Mouse (Mus musculus) heart, embryonic 16.5 days (tissue): ENCODE data around the gene Ncbp1. TPM values are rescaled to one million over a fixed set of nuclear protein-coding genes. Genes with fewer than 3 reads are reported as not detected.

Experiments
- ATAC-seq: fragments of 200-750 bp; cut with Nextera tagmentation; replicated peaks from 2 replicates; pipeline ENCODE4 v1.8.0; 2017; ENCODE audit warnings: moderate number of reproducible peaks; ENCODE audit not compliant: insufficient read depth, low FRiP score; ENCODE audit errors: extremely low read depth
- H3K27ac ChIP-seq: fragments of 300-500 bp; sonication (generic); 2 replicates; pipeline ENCODE4 v1.5.1; 2014; ENCODE audit warnings: mild to moderate bottlenecking, low read length, control low read depth, moderate library complexity
- H3K27me3 ChIP-seq: fragments of 300-500 bp; sonication (generic); 2 replicates; pipeline ENCODE4 v1.6.1; 2014; ENCODE audit warnings: low read length, mixed read lengths; ENCODE audit not compliant: control insufficient read depth, insufficient read depth
- H3K36me3 ChIP-seq: fragments of 300-500 bp; sonication (generic); 2 replicates; pipeline ENCODE4 v1.6.1; 2014; ENCODE audit not compliant: control insufficient read depth, insufficient read depth
- H3K4me1 ChIP-seq: fragments of 300-500 bp; sonication (generic); 2 replicates; pipeline ENCODE4 v1.6.1; 2014; ENCODE audit warnings: low read length, mixed read lengths; ENCODE audit not compliant: control insufficient read depth, insufficient read depth
- H3K4me2 ChIP-seq: fragments of 300-500 bp; sonication (generic); 2 replicates; pipeline ENCODE4 v1.6.1; 2014; ENCODE audit warnings: low read depth, mild to moderate bottlenecking, control low read depth, low read length
- H3K4me3 ChIP-seq: fragments of 300-500 bp; sonication (generic); 2 replicates; pipeline ENCODE4 v1.5.1; 2014; ENCODE audit warnings: mild to moderate bottlenecking, control low read depth, low read length
- H3K9ac ChIP-seq: fragments of 300-500 bp; sonication (generic); 2 replicates; pipeline ENCODE4 v1.6.1; 2014; ENCODE audit warnings: low read length, control low read depth
- H3K9me3 ChIP-seq: fragments of 300-500 bp; sonication (generic); replicated peaks from 2 replicates; pipeline ENCODE4 v1.6.1; 2016; ENCODE audit warnings: low read length; ENCODE audit not compliant: control insufficient read depth
- WGBS: fragments of 180-500 bp; shearing (Covaris S2); extraction: QIAGEN DNeasy Blood & Tissue Kit; methylation state at CpG from one replicate; pipeline ENCODE4 v1.1.7; 2014; 5-methylcytosine and 5-hydroxymethylcytosine counted together
- polyA plus RNA-seq: library from polyadenylated mRNA; unstranded; fragments of >200 nt; fragmentation: Nextera tagmentation; extraction: Ambion mirVana; gene quantifications from 2 replicates; pipeline ENCODE4 v1.2.1, GENCODE M21; 2015

The Ncbp1 gene
- polyA plus RNA-seq, 1 experiment from 2014 or later = 48.3 TPM

- Histone ChIP-seq H3K27me3 (no peaks in the 10 kb centered on the region), H3K4me3 (no peak overlapping the region), H3K9ac (no peak overlapping the region), H3K4me1 (0 out of 2 replicates have a peak, but pooled peaks cover 3% of the 10 kb centered on the region), H3K36me3 (peaks cover 53% of the 10 kb centered on the region), H3K4me2 (no peak overlapping the region), H3K9me3 (no peaks in the 10 kb centered on the region), H3K27ac (no peak overlapping the region)
- WGBS = 79% methylated on average over 3 of the region's 3 CpGs
- no peak for ATAC-seq
Observed at GRCm38 (mm10) chr4:46120767-46121166, 17.6 kb upstream of the Ncbp1 start.

DNA sequence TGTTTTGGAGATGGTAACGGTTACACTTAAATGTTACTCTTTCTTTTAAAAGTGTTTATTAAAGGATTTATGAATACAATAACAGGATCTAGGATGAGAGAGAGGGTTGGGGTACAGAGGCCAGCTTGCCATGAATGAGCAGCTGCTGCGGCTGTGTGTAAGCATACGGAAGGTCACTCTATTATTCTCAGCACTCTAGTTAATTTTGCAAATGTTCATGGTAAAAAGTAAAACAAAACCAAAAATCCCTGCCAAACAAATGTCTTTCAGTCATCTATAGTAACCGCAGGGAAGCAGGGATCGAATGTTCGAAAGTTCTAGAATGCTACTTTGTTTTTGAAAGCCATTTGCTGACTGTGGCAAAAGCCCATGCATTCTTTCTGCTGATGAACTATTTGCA is 15.1 kb upstream of the Ncbp1 start:
- no peak for ATAC-seq
- whole genome bisulfite sequencing = 95% methylated on average over 6 of the region's 6 CpGs
- Histone ChIP-seq H3K36me3 (peaks cover 38% of the 10 kb centered on the region), H3K4me2 (no peak overlapping the region), H3K27ac (no peak overlapping the region), H3K9ac (no peak overlapping the region), H3K4me3 (no peak overlapping the region), H3K4me1 (no peaks in the 10 kb centered on the region), H3K27me3 (no peaks in the 10 kb centered on the region), H3K9me3 (no peaks in the 10 kb centered on the region)

GRCm38 (mm10) chr4:46126541-46126940 is 11.9 kb upstream of the Ncbp1 start:
- no peak overlapping the region for H3K9ac ChIP-seq
- H3K4me3 ChIP-seq = no peak overlapping the region
- no peak overlapping the region for H3K4me2 ChIP-seq
- no peaks in the 10 kb centered on the region for H3K4me1 ChIP-seq
- H3K27ac ChIP-seq = no peak overlapping the region
- H3K9me3 ChIP-seq = no peaks in the 10 kb centered on the region
- H3K27me3 ChIP-seq = no peaks in the 10 kb centered on the region
- WGBS = 40% methylated on average over 2 of the region's 2 CpGs
- peaks cover 37% of the 10 kb centered on the region for H3K36me3 ChIP-seq
- no peak for ATAC-seq

DNA sequence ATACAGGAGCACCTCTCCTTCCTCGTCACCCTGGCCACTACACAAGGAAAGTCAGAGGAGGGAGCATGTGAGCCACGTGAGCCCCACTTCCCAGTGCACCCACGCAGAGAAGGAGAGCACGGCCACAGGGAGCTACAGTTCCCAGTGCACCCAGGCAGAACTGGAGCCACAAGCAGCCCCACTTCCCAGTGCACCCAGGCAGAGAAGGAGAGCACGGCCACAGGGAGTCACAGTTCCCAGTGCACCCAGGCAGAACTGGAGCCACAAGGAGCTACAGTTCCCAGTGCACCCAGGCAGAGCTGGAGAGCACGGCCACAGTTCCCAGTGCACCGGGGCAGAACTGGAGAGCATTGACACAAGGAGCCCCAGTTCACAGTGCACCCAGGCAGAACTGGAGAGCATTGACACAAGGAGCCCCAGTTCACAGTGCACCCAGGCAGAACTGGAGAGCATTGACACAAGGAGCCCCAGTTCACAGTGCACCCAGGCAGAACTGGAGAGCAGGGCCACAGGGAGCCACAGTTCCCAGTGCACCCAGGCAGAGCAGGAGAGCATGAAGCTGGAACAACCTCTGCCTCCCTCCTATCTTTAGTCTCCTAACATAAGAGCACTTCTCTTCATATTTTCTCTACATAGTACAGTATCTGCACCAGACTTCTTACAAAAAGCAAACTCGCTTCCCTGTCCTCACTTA is 9.0 kb upstream of the Ncbp1 start:
- no peak overlapping the region for H3K4me2 ChIP-seq
- no peak for ATAC-seq
- H3K9ac ChIP-seq = no peak overlapping the region
- no peaks in the 10 kb centered on the region for H3K27me3 ChIP-seq
- no peak overlapping the region for H3K27ac ChIP-seq
- WGBS = 93% methylated on average over 8 of the region's 8 CpGs
- H3K9me3 ChIP-seq = no peaks in the 10 kb centered on the region
- H3K36me3 ChIP-seq = peaks cover 39% of the 10 kb centered on the region
- H3K4me1 ChIP-seq = no peaks in the 10 kb centered on the region
- no peak overlapping the region for H3K4me3 ChIP-seq

DNA sequence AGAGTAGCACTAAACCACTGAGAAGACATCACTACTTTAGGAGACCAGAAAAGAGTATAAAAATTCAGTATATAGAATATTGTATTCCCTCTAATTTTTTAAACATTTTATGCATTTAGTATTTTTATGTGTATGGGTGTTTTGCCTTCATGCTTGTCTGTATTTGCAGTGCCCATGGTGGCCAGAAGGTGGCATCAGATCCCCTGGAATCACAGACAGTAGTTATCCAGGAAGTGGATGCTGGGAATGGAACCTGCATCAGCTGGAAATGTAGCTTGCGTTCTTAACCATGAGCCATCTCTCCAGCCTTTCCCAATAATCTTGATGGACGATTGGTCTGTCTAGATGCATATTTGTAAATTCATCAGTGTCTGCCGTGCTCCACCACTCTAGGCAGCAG is 8.2 kb upstream of the Ncbp1 start:
- Histone ChIP-seq H3K27me3 (no peaks in the 10 kb centered on the region), H3K9ac (no peak overlapping the region), H3K27ac (no peak overlapping the region), H3K36me3 (peaks cover 37% of the 10 kb centered on the region), H3K4me2 (no peak overlapping the region), H3K4me1 (no peaks in the 10 kb centered on the region), H3K4me3 (no peak overlapping the region), H3K9me3 (no peaks in the 10 kb centered on the region)
- ATAC-seq = no peak
- 77% methylated on average over 3 of the region's 3 CpGs for WGBS

DNA sequence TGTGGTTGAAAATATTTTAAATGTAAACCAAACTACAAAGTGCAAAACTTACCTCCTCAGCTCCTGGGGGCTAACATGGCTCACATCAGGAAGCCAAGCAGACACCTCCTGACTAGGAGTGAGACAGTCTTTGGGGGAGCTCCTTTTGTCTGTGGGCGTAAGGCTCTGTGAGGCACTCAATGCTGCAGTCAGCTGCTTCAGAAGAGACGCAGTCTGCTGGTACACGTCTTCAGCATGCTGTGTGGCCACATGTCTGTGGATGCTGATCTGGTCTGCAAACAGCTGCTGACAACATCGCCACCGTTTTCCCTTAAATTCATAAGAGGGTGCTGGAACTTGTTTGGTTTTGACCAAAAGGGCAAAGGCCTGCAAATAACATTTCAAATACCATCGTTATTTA is 6.6 kb upstream of the Ncbp1 start:
- 92% methylated on average over 6 of the region's 6 CpGs for WGBS
- H3K36me3 ChIP-seq = peaks cover 36% of the 10 kb centered on the region
- ATAC-seq = no peak

DNA sequence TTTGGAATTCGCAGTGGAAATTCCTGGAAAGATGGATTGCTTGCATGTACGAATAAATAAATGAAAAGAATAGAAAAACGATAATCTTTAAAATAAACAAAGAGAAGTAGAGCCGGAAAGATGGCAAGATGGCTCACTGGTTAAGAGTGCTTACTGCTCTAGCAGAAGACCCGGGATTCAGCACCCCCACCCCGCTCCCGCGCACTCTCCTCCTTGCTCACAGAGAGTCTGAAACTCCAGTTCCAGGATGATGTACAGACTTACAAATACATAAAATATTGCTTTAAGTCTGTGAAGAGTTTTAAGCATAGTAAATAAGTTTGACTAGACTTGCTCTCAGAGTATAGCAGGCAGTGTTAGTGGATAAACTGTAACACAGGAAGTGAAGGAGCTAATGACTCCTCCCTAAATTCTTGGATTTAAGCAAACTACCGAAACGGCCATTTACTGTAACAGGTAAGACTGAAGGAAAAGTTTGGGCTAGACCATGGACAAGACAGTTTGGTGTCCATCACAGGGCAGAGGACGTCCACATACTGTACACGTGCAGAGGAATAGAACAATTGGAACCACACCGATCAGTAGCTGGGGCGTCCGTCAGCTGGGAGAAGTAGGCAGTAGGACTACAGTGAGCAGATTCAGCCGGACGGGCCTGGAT is 655 bp upstream of the Ncbp1 start:
- Histone ChIP-seq H3K27ac (peak overlapping the region; percentile 99), H3K4me1 (peaks cover 18% of the 10 kb centered on the region), H3K27me3 (no peaks in the 10 kb centered on the region), H3K4me3 (peak overlapping the region; percentile 94), H3K4me2 (peak overlapping the region; percentile 89), H3K36me3 (peaks cover 13% of the 10 kb centered on the region), H3K9me3 (no peaks in the 10 kb centered on the region), H3K9ac (peak overlapping the region; percentile 96)
- 6% methylated on average over 17 of the region's 17 CpGs for WGBS
- ATAC-seq = peak; percentile 47

More for the DNA sequence above, 6.6 kb upstream of the Ncbp1 start:
- no peaks in the 10 kb centered on the region; the same call in 1 of the 2 replicates for H3K4me1 ChIP-seq
- no peaks in the 10 kb centered on the region for H3K27me3 ChIP-seq
- no peak overlapping the region for H3K9ac ChIP-seq
- no peak overlapping the region for H3K27ac ChIP-seq
- no peak overlapping the region for H3K4me2 ChIP-seq
- no peak overlapping the region for H3K4me3 ChIP-seq
- H3K9me3 ChIP-seq = no peaks in the 10 kb centered on the region

- Histone ChIP-seq H3K4me2 (no peak overlapping the region), H3K9me3 (no peaks in the 10 kb centered on the region), H3K27me3 (no peaks in the 10 kb centered on the region), H3K9ac (no peak overlapping the region), H3K36me3 (peaks cover 11% of the 10 kb centered on the region; the same call in 1 of the 2 replicates), H3K4me1 (peaks cover 10% of the 10 kb centered on the region), H3K4me3 (no peak overlapping the region), H3K27ac (no peak overlapping the region)
- WGBS = 68% methylated on average over 3 of the region's 3 CpGs
- ATAC-seq = no peak
Observed at GRCm38 (mm10) chr4:46144323-46144722, 5.9 kb downstream of the Ncbp1 start.

DNA sequence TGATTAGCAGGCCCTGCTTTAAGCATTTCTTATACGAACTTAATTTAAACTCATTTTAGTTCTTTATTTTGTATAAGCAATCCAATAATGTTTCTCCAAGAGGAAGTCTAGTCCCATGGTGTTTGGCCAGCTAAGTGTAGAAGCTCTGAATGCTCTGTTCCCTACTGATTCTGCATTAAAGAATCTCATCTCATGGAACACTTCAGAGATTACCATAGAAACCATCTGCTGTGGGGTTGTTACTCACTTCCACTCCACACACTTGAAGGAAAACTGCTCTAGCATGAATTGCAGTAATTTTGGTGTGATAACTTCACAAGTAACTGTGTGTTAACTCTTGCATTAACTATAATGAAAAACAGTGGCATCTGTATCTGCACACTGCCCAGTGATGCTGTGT is 8.5 kb downstream of the Ncbp1 start:
- Histone ChIP-seq H3K4me1 (no peaks in the 10 kb centered on the region), H3K9ac (no peak overlapping the region), H3K27me3 (no peaks in the 10 kb centered on the region), H3K36me3 (peaks cover 23% of the 10 kb centered on the region), H3K9me3 (no peaks in the 10 kb centered on the region), H3K4me3 (no peak overlapping the region), H3K4me2 (no peak overlapping the region), H3K27ac (no peak overlapping the region)
- ATAC-seq = no peak
- WGBS = 94% methylated on average over 1 of the region's 1 CpGs
